Mouse (Mus musculus) spleen, postnatal 10 days (tissue): ENCODE results near the gene Sgms1.
"Not testable (repeated sequence)": the region's sequence is repeated elsewhere in the genome, so short reads cannot be mapped to it uniquely, and the experiment has no call there.

Experiments used
- DNase-seq, 2 experiments: peaks; one replicate each; pipeline ENCODE4 v3.0.0; 2021 to 2022; ENCODE audit warnings: low spot score in 2 of 2

Gene Sgms1

GRCm38 (mm10) chr19:32358011-32358410 is 31.5 kb downstream of the Sgms1 start:
- not testable (repeated sequence) for DNase-seq

- no peak for DNase-seq
Measured at GRCm38 (mm10) chr19:32356166-32356565, 33.3 kb downstream of the Sgms1 start.

- no peak for DNase-seq
Measured at GRCm38 (mm10) chr19:32353447-32353846, 36.1 kb downstream of the Sgms1 start.

GRCm38 (mm10) chr19:32348955-32349654 is 40.4 kb downstream of the Sgms1 start:
- DNase-seq = no peak

- no peak for DNase-seq
Measured at GRCm38 (mm10) chr19:32347491-32347890, 42.0 kb downstream of the Sgms1 start.

GRCm38 (mm10) chr19:32346624-32347341 is 42.7 kb downstream of the Sgms1 start:
- DNase-seq = no peak

- no peak for DNase-seq
Measured at GRCm38 (mm10) chr19:32346176-32346575, 43.3 kb downstream of the Sgms1 start.

- no peak for DNase-seq
Measured at GRCm38 (mm10) chr19:32345181-32345745, 44.3 kb downstream of the Sgms1 start.

- DNase-seq = peak in 1 of 2 experiments; percentile 31
Measured at GRCm38 (mm10) chr19:32344738-32345121, 44.8 kb downstream of the Sgms1 start.

GRCm38 (mm10) chr19:32343937-32344737 is 45.4 kb downstream of the Sgms1 start:
- DNase-seq = no peak

- no peak for DNase-seq
Measured at GRCm38 (mm10) chr19:32342436-32342835, 47.1 kb downstream of the Sgms1 start.

- DNase-seq = no peak
Measured at GRCm38 (mm10) chr19:32341091-32341490, 48.4 kb downstream of the Sgms1 start.

- no peak for DNase-seq
Measured at GRCm38 (mm10) chr19:32340168-32340567, 49.3 kb downstream of the Sgms1 start.

- DNase-seq = no peak
Measured at GRCm38 (mm10) chr19:32337708-32338107, 51.8 kb downstream of the Sgms1 start.

GRCm38 (mm10) chr19:32334751-32335150 is 54.8 kb downstream of the Sgms1 start:
- no peak for DNase-seq

- no peak for DNase-seq
Measured at GRCm38 (mm10) chr19:32333544-32333943, 56.0 kb downstream of the Sgms1 start.

- DNase-seq = no peak
Measured at GRCm38 (mm10) chr19:32332779-32333460, 56.6 kb downstream of the Sgms1 start.

GRCm38 (mm10) chr19:32330231-32330630 is 59.3 kb downstream of the Sgms1 start:
- DNase-seq = no peak

GRCm38 (mm10) chr19:32329511-32329910 is 60.0 kb downstream of the Sgms1 start:
- no peak for DNase-seq

- no peak for DNase-seq
Measured at GRCm38 (mm10) chr19:32328089-32328828, 61.3 kb downstream of the Sgms1 start.

GRCm38 (mm10) chr19:32326621-32327021 is 62.9 kb downstream of the Sgms1 start:
- DNase-seq = no peak
